Mouse (Mus musculus): ENCODE measurements around the gene Hpd. TPM values are rescaled to one million over a fixed set of nuclear protein-coding genes. Genes with fewer than 3 reads are reported as not detected.

Gene Hpd
- polyA plus RNA-seq, 1 experiment from 2014 or later, result 0.29 TPM

GRCm38 (mm10) chr5:123143971-123144745 is 38.4 kb downstream of the Hpd start:
- Histone ChIP-seq H3K27me3 (ENCODE audit: insufficient read depth, low read length) (no peaks in the 10 kb centered on the region), H3K9me3 (ENCODE audit: low read length) (no peaks in the 10 kb centered on the region), H3K4me2 (replicated peaks; ENCODE audit: low read depth, low read length) (peak overlapping the region; percentile 98), H3K27ac (ENCODE audit: low read length) (0 out of 2 replicates have a peak overlapping the region, but pooled peaks have one; percentile 99), H3K9ac (replicated peaks; ENCODE audit: low read length) (peak overlapping the region; percentile 99), H3K4me3 (ENCODE audit: low read length) (peak overlapping the region; percentile 84), H3K4me1 (ENCODE audit: insufficient read depth, low read length) (peaks cover 28% of the 10 kb centered on the region), H3K36me3 (ENCODE audit: insufficient read depth, low read length) (peaks cover 33% of the 10 kb centered on the region)
- 4% methylated on average over 17 of the region's 17 CpGs for WGBS
- no peak for ATAC-seq (ENCODE audit: low FRiP score, low TSS enrichment)

GRCm38 (mm10) chr5:123143251-123143970 is 39.1 kb downstream of the Hpd start:
- Histone ChIP-seq H3K27me3 (ENCODE audit: insufficient read depth, low read length) (no peaks in the 10 kb centered on the region), H3K36me3 (ENCODE audit: insufficient read depth, low read length) (peaks cover 29% of the 10 kb centered on the region), H3K4me1 (ENCODE audit: insufficient read depth, low read length) (peaks cover 23% of the 10 kb centered on the region), H3K27ac (ENCODE audit: low read length) (peak overlapping the region; percentile 99), H3K9me3 (ENCODE audit: low read length) (no peaks in the 10 kb centered on the region), H3K4me3 (ENCODE audit: low read length) (peak overlapping the region; percentile 84), H3K9ac (replicated peaks; ENCODE audit: low read length) (peak overlapping the region; percentile 99), H3K4me2 (replicated peaks; ENCODE audit: low read depth, low read length) (peak overlapping the region; percentile 98)
- WGBS, result 1% methylated on average over 24 of the region's 24 CpGs
- no peak for ATAC-seq (ENCODE audit: low FRiP score, low TSS enrichment)

GRCm38 (mm10) chr5:123142161-123143157 is 40.1 kb downstream of the Hpd start, which contains the start of gene Setd1b:
Gene Setd1b, plus strand, starts transcription at chr5:123142193.
- no peaks in the 10 kb centered on the region for H3K9me3 ChIP-seq (ENCODE audit: low read length)
- under 1% methylated on average over 83 of the region's 103 CpGs for WGBS
- peak within 1 kb of the TSS; percentile 98 for H3K4me2 ChIP-seq (replicated peaks; ENCODE audit: low read depth, low read length)

GRCm38 (mm10) chr5:123141555-123142160 is 40.9 kb downstream of the Hpd start:
- no peak for ATAC-seq (ENCODE audit: low FRiP score, low TSS enrichment)
- under 1% methylated on average over 29 of the region's 38 CpGs for WGBS

More at GRCm38 (mm10) chr5:123142161-123143157, 40.1 kb downstream of the Hpd start, which contains the start of gene Setd1b:
- H3K4me1 ChIP-seq (ENCODE audit: insufficient read depth, low read length), result peaks cover 26% of the 10 kb centered on the region
- peaks cover 20% of the 10 kb centered on the region for H3K36me3 ChIP-seq (ENCODE audit: insufficient read depth, low read length)
- peak within 1 kb of the TSS; percentile 99 for H3K9ac ChIP-seq (replicated peaks; ENCODE audit: low read length)
- peak within 1 kb of the TSS; percentile 99 for H3K27ac ChIP-seq (ENCODE audit: low read length)
- no peaks in the 10 kb centered on the region for H3K27me3 ChIP-seq (ENCODE audit: insufficient read depth, low read length)
- ATAC-seq (ENCODE audit: low FRiP score, low TSS enrichment), result no peak
- H3K4me3 ChIP-seq (ENCODE audit: low read length), result peak within 1 kb of the TSS; percentile 84

GRCm38 (mm10) chr5:123140694-123141554 is 41.6 kb downstream of the Hpd start:
- H3K36me3 ChIP-seq (ENCODE audit: insufficient read depth, low read length), result peaks cover 8% of the 10 kb centered on the region; the same call in 1 of the 2 replicates
- H3K4me1 ChIP-seq (ENCODE audit: insufficient read depth, low read length), result peaks cover 39% of the 10 kb centered on the region

More at GRCm38 (mm10) chr5:123141555-123142160, 40.9 kb downstream of the Hpd start:
- Histone ChIP-seq H3K4me3 (ENCODE audit: low read length) (peak overlapping the region; percentile 84), H3K27me3 (ENCODE audit: insufficient read depth, low read length) (no peaks in the 10 kb centered on the region), H3K9me3 (ENCODE audit: low read length) (no peaks in the 10 kb centered on the region), H3K4me2 (replicated peaks; ENCODE audit: low read depth, low read length) (peak overlapping the region; percentile 98), H3K36me3 (ENCODE audit: insufficient read depth, low read length) (peaks cover 12% of the 10 kb centered on the region), H3K4me1 (ENCODE audit: insufficient read depth, low read length) (peaks cover 34% of the 10 kb centered on the region), H3K9ac (replicated peaks; ENCODE audit: low read length) (peak overlapping the region; percentile 99), H3K27ac (ENCODE audit: low read length) (peak overlapping the region; percentile 99)

GRCm38 (mm10) chr5:123139722-123140627 is 42.6 kb downstream of the Hpd start:
- H3K4me1 ChIP-seq (ENCODE audit: insufficient read depth, low read length), result peaks cover 39% of the 10 kb centered on the region
- no peak for ATAC-seq (ENCODE audit: low FRiP score, low TSS enrichment)

More at GRCm38 (mm10) chr5:123140694-123141554, 41.6 kb downstream of the Hpd start:
- Histone ChIP-seq H3K4me3 (ENCODE audit: low read length) (peak overlapping the region; percentile 84), H3K9ac (replicated peaks; ENCODE audit: low read length) (peak overlapping the region; percentile 99), H3K4me2 (replicated peaks; ENCODE audit: low read depth, low read length) (peak overlapping the region; percentile 98), H3K27me3 (ENCODE audit: insufficient read depth, low read length) (no peaks in the 10 kb centered on the region), H3K9me3 (ENCODE audit: low read length) (no peaks in the 10 kb centered on the region), H3K27ac (ENCODE audit: low read length) (peak overlapping the region; percentile 99)
- WGBS, result under 1% methylated on average over 31 of the region's 31 CpGs
- ATAC-seq (ENCODE audit: low FRiP score, low TSS enrichment), result peak; percentile 49

GRCm38 (mm10) chr5:123138953-123139721 is 43.4 kb downstream of the Hpd start:
- ATAC-seq (ENCODE audit: low FRiP score, low TSS enrichment), result no peak
- peaks cover 40% of the 10 kb centered on the region for H3K4me1 ChIP-seq (ENCODE audit: insufficient read depth, low read length)
- no peaks in the 10 kb centered on the region for H3K9me3 ChIP-seq (ENCODE audit: low read length)
- under 1% methylated on average over 39 of the region's 39 CpGs for WGBS
- peaks cover 7% of the 10 kb centered on the region; the same call in 1 of the 2 replicates for H3K36me3 ChIP-seq (ENCODE audit: insufficient read depth, low read length)
- H3K27me3 ChIP-seq (ENCODE audit: insufficient read depth, low read length), result no peaks in the 10 kb centered on the region
- peak overlapping the region; percentile 100 for H3K27ac ChIP-seq (ENCODE audit: low read length)
- peak overlapping the region; percentile 59 for H3K4me3 ChIP-seq (ENCODE audit: low read length)
- peak overlapping the region; percentile 90 for H3K9ac ChIP-seq (replicated peaks; ENCODE audit: low read length)
- H3K4me2 ChIP-seq (replicated peaks; ENCODE audit: low read depth, low read length), result peak overlapping the region; percentile 94

More at GRCm38 (mm10) chr5:123139722-123140627, 42.6 kb downstream of the Hpd start:
- H3K27ac ChIP-seq (ENCODE audit: low read length), result peak overlapping the region; percentile 100
- peak overlapping the region; percentile 94 for H3K4me2 ChIP-seq (replicated peaks; ENCODE audit: low read depth, low read length)
- peaks cover under 1% of the 10 kb centered on the region; the same call in 1 of the 2 replicates for H3K36me3 ChIP-seq (ENCODE audit: insufficient read depth, low read length)
- H3K9me3 ChIP-seq (ENCODE audit: low read length), result no peaks in the 10 kb centered on the region
- H3K4me3 ChIP-seq (ENCODE audit: low read length), result peak overlapping the region; percentile 59
- H3K27me3 ChIP-seq (ENCODE audit: insufficient read depth, low read length), result no peaks in the 10 kb centered on the region
- peak overlapping the region; percentile 90 for H3K9ac ChIP-seq (replicated peaks; ENCODE audit: low read length)
- WGBS, result under 1% methylated on average over 28 of the region's 28 CpGs

Measured in kidney, embryonic 16.5 days (tissue).